Mouse (Mus musculus) frontal cortex, postnatal 10 days (tissue): Measurements from ENCODE around the gene Mgll.
A peak's percentile ranks its signal among the peaks of the same experiment; 100 is the strongest.

Experiments
- DNase-seq, 2 experiments: peaks; one replicate each; pipeline ENCODE4 v3.0.0; 2022; ENCODE audit warnings: low spot score in 2 of 2, mixed read lengths in 1 of 2

Gene Mgll

DNA sequence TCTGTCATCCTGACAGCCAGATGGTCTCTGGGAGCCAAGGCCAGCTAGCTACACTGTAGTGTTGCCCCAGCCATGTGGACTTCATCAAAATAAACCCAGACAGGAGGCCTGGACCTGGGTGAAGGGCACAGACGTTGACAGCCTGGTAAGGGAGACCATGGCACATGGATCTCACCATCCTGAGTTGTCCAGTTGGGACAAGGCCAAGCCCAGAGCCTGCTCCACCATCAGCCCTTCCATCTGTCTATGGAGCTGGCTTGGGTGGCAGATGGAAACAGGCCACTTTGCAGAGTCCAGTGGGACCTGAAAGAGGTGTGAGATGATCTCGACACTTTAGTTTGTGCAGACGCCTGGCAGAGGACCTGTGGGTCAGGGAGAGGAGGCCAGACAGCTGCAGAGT, 76.5 kb downstream of the Mgll start:
- DNase-seq = no peak

GRCm38 (mm10) chr6:88803051-88803450, 78.8 kb downstream of the Mgll start:
- DNase-seq = no peak

- no peak for DNase-seq
Observed at GRCm38 (mm10) chr6:88803957-88804695, 79.9 kb downstream of the Mgll start.

DNA sequence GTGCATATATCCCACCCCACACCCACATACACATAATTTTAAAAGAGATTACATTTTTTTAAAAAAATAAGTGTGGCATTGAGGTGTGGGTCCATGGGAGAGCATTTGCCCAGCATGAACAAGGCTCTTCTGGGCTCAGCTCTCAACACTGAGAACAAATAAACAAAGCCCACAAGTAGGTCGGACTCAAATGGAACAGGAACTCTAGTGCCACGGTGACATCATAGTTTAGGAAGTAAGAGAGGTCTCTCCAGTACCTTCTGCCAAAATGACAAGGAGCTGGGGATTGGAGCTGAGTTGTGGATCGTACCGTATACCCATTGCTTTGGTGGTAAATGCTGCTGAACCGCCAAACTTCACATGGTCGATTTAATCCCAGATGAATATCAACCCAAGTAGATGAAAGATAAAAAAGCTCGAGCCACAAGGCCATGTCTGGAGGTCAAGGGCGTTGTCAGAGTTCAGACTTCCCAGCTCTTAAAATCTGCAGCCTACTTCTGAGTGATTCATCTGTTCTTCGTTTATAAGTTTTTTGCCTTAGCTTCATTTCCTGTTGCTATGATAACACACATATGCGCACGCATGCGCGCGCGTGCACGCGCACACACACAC, 80.9 kb downstream of the Mgll start:
- no peak for DNase-seq

DNA sequence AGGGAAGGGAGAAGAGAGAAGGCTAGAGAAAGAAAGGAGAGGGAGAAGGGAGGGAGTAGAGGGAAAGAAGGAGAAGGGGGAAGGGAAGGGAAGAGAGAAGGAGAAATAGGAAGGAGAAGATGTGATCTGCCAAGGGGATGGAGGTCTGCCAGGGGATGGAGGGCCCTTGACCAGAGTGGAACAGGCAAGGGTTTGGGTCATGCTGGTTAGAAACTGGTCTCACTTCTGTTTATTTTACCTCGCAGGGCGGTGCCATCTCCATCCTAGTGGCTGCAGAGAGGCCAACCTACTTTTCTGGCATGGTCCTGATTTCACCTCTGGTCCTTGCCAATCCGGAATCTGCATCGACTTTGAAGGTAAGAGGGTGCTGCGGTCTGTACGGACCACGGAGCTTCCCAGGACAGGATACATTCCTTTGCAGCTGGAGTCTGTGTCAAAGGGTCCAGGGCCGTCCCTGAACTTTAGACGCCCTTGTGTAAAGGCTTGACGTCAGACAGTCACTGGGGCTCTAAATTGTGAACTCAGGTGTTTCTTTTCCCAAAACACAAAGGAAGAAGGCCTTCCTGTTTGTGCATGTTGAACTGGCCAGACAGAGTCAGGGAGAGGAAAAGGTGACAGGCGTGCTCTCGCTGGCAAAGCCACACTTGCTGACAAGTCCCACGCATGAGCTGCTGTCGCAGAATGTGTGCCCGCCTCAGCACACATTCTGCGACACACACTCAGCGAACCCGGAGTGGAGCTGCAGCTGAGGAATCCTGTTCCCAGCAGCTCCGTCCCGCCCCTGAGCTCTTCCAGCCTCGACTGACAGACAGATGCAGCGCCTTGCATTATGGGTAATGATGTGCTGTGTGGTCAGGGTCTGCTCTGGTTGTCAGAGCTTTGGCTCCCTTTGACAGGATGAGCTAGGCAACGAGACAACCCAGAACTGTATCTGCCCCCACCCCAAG, 85.2 kb downstream of the Mgll start:
- DNase-seq = no peak

DNA sequence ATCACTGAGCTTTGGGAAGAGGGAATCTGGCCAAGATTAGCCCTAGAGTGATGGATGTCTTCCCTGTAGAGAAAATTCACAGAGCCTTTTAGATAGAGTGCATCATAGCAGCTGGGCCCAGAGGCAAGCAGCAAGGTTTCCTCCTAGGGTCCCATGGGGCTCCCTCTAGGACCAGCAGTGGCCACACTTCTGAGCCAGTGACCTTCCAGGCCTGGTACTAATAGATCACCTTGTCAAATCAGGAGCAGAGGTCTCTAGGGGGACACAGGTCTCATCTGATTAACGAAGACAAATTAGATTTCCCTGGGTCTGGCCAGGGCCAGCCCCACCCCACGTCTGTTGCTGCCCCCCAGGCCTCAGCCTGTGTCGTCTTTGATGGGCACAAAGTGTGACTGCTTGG, 86.1 kb downstream of the Mgll start:
- no peak for DNase-seq

DNA sequence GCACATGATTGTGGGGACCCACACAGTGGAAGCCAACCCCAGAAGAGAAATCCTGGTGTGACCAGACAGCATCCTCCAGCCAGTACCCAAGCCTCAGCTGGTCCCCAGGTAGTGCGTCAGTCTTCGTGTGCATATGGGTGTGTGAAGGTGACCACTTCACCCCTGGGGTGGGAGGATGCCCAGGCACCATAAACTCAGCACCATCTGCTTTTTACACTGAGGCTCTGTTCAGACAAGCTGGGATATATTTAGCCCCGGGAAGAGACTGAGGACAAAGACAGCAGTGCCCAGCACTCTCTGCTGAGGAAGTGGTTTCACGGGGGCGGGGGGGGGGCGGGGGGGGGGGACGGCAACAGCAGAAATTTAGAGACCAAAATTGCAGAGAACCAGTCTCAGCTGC, 87.2 kb downstream of the Mgll start:
- no peak for DNase-seq

GRCm38 (mm10) chr6:88811880-88812400, 87.7 kb downstream of the Mgll start:
- DNase-seq = no peak

GRCm38 (mm10) chr6:88812886-88813285, 88.7 kb downstream of the Mgll start:
- no peak for DNase-seq

- DNase-seq = no peak
Observed at GRCm38 (mm10) chr6:88813832-88814231, 89.6 kb downstream of the Mgll start.

GRCm38 (mm10) chr6:88815036-88815435, 90.8 kb downstream of the Mgll start:
- no peak for DNase-seq

- no peak for DNase-seq
Observed at GRCm38 (mm10) chr6:88815489-88815888, 91.3 kb downstream of the Mgll start.

DNA sequence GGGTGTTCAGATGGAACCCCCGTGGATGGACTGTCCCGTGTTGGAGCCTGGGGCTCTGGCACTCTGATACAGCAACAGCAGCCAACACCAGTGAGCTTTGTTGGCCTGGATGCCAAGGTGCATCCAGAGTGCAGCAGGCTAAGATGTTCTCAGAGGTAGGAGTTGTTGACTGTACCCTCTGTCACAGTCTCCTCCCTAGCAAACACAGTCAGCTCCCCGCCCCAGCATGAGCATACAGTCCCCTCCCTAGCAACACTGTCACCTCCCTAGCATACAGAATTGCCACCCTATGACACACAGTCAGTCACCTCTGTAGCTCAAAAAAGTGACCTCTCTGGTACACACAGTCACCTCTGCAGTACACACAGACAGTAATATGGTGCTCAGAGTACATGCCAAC, 92.7 kb downstream of the Mgll start:
- no peak for DNase-seq

GRCm38 (mm10) chr6:88820853-88821252, 96.6 kb downstream of the Mgll start:
- no peak for DNase-seq

GRCm38 (mm10) chr6:88821294-88821693, 97.1 kb downstream of the Mgll start:
- no peak for DNase-seq

- DNase-seq = no peak
Observed at GRCm38 (mm10) chr6:88821901-88822300, 97.7 kb downstream of the Mgll start.

DNA sequence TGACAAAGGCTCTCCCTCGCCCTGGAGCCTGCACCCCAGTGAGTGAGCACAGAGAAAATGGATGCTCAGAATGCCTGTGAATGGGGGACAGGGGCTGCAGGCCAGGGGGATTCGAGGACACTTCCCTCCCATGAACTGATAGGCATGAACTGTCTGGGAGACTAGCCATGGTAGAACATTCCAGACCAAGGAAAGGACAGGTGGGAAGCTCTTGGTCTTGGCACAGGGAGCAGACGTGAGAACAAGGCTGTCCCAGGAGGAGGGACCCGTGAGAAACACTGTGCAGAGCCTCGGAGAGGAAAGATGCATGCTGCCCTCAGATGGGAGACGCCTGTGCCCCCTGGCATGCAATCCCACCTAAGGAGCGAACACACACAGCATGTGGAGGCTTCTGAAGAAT, 100.0 kb downstream of the Mgll start:
- DNase-seq = no peak

DNA sequence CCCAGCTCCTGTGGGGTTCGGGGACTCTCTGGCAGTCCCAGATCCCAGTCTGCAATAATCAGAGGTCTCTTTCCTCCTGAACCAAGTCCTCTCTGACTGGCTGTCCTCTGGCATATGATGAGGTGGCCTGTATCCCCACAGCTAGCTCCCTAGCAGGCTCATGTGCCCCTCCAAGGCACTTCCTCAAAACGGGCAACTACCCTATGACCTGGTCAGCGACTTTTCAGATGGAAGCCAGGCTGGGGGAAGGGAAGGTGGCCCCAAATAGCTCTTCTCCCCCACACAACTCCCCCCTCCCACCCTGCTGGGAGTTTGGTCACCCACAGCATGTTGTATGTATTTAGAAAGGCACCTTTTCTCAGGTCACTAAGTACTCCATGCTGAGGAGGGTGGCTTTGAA, 101.9 kb downstream of the Mgll start:
- DNase-seq = no peak

DNA sequence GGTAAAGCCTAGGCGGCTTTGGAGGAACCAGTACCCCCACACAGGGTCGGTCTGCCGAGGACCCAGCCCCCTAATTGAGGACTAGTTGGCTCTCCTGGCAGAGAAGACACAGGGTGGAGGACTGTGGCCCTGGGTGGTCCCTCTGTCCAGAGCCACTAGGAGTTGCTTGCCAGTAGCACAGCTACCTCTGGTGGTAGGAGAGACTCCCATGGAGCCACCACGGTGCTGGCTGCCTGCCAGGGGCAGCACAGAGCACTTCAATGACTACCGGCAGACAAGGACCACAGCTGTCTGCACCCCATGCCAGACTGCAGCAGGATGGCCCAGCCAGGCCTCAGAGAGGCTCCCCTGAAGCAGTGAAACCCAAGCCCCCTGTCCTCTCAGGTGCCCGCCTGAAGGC, 102.3 kb downstream of the Mgll start:
- DNase-seq = peak; percentile 78 to 80

GRCm38 (mm10) chr6:88826965-88827364, 102.8 kb downstream of the Mgll start:
- DNase-seq = no peak

DNA sequence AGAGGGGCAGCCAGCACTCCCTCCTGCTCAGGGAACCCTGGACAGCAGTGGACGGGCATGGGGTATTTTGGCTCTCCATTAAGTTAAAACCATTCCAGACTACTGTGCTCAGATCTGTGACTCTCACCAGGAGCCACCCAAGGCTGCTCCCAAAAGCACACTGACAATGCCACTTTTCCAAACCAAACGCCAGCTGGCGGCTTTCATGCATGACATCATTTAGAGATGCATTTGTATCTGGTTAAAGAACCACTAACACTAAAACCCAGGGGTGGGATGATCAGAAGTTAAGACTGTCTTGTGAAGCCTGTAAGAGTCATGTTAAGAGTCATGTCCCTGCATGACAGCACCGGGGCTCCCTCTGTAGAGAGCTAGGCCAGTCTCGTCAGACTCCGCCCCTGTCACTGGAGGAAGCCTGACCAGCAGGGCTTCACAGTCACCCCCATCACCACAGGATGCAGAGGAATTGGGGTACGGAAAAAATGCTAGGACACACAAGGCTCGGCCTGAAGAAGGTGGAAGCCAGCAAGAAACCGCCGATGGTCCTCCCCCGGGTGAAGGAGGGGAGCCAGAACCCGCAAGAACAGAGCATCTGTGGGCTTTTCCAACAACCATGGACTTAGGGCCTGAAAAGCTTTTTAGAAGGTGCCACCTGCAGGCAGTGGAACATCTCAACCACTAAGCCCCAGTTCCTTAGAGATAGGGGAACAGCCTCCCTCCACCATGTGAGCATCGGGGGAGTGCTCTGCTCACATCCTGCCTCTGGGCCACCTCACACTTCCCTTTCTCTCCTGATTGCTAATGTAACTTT, 103.4 kb downstream of the Mgll start:
- no peak for DNase-seq
